Mouse (Mus musculus) gastrocnemius, adult 8-10 months (tissue): ENCODE measurements around the gene Rin2. TPM values are rescaled to one million over a fixed set of nuclear protein-coding genes. Genes with fewer than 3 reads are reported as not detected.
"Not testable (repeated sequence)": the region's sequence is repeated elsewhere in the genome, so short reads cannot be mapped to it uniquely, and the experiment has no call there.

Experiments
- DNase-seq, 2 experiments: peaks; one replicate each; pipeline ENCODE4 v3.0.0; 2022; ENCODE audit warnings: low spot score in 2 of 2
- total RNA-seq, 4 experiments: library from RNA; stranded (reverse); gene quantifications; 2 replicates each; pipeline ENCODE4 v1.2.4; 2022

Gene Rin2
- total RNA-seq, 4 experiments from 2014 or later: 5.3 to 12.9 (median 10.1) TPM

DNA sequence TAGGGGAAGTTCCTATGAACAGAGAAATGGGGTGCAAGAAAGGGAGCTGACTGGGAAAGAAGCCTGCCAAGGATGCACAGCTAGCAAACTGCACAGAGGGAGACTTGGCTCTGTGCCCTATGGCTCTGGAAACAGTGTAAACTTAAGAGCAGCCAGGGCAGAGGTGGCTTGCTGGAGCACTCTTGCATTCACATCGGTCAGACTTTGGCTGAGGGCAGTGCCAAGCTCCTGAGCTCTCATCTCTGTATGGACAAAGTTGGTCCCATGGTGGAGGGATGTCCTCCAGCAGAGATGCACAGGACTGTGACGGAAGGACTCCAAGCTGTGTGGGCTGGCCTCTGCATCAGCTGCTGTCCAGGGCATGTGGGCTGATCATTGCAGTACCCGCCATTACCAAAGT lies 8.5 kb downstream of the Rin2 start:
- no peak for DNase-seq

DNA sequence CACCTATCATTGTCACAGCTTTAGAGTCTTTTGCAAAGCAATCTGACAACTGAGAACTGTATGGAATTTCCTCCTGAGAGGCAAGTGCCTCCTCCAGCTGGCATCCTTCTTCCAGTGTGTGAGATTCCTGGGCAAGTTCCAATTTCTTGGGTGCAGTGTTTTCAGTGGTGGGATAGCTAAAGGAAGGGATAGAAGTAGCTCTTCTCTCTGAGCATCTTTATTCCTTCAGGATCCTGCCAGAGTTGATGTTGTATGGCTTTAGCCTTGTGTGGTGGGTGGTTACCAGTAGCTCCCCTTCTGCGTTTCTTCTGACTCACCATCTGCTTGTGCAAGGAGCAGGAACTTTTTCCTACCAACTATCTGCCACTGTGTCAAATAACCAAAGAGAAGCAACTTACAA lies 9.1 kb downstream of the Rin2 start:
- no peak for DNase-seq

DNA sequence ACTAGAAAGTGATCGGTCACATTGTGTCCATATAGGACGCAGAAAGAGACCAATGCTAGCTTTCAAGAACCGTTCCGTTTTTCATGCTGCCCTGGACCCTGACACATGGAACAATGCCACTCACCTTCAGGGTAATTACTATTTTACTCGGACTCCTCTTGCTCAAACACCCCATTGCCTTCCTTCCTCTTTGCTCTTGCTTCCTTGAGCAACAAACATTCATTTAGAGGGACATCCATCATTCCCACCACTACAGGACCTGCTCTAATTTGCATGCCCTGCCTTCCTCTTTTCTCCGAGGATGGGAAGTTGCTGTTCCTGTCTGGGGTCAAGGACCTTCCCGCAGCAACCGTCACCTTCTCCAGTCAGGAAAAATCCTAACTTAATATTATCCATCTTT lies 9.9 kb downstream of the Rin2 start:
- no peak for DNase-seq

DNA sequence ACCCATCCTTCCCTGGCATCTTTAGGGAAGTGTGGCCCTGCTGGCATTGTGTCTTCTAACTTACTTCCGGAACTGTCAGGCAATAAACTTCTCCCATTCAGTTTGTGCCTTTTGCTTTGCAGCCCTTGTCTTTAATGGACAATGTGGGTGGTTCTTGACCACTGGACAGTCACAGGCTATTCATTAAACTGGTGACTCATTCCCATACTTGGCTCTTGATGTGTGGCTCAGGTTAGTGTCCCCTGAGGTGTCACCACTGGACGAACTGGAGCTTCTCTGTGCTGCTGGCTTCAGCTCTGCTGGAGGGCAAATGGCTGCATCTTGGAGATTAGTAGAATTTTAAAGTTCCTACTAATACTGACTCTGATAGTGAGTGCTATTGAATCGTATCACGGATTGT lies 11.0 kb downstream of the Rin2 start:
- DNase-seq: no peak

DNA sequence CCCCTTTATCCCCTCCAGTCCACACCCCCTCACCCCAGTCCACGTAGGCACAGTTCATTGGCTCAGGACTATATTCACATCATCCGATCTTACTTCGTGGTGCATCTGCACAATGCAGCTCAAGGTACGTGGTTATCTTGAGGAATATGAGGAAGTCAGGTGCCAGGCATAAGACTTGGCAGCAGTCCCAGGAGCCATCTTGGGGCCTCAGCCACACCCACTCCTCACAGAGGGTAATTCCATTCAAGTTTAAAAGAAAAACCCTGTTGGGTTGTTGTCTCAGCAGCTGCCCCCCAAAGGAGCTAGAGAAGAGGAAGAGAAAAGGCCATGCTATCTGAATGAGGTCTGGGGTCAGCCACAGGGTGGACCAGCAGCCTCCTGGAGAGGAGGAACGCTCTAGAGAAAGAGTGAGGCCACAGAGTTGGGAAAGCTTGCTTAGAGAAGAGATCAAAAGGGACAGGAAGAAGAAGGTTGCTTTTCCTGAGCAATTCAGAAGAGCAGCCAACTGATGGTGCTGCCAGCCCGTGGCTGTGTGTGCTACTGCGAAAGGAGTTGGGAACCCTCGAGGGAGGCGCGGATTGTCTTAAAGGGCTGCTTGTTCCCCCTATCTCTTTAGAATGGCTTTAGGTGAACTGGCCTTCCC lies 16.5 kb downstream of the Rin2 start:
- no peak for DNase-seq

DNA sequence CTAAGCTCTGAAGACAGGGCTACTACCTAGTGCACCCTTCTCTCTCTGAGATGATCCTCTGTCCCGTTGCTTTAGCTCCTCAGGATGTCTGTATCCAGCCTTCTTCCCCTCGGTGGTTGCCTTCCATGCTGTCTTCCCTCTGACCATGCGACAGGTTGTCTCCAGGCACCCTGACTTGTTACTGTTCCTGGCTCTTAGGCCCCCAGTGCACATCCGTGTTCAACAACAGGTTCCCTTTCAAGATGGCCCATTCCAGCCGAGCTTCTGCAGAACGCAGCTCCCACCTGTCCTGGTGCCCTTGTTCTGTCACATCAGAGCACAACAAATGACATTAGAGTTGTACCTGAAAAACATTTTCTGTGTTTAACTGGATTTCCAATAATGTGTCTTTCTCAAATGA lies 22.1 kb downstream of the Rin2 start:
- DNase-seq: no peak

DNA sequence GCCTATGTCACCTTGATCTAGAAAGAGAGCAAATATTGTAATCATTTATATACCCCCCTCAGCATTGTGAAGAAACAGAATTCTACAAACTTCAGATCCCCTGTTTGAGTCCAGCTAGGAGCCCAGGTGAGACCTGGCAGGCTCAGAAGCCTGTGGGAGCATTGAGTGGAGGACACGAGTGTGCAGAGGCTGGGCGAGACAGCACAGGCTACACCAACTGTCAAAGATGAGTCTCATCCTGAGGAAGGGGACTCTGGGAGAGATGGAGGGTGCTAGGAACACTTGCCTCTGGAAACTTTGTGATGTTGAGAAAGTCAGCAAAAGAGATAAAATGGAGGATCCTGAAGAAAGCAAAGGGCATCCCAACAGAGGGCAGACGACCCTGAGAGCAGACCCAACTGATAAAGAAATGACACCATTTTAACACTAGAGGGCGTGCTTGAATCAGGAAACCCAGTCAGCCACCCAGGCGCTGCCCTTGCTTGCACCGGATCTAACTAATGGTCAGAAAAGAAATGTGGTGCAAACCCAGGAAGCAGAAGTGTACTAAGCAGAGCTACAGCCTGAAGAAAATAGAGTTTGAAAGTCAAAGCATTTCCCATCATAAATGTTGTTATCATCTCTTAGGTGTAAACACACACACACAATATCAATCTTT lies 24.5 kb downstream of the Rin2 start:
- peak; percentile 21 to 24 for DNase-seq

DNA sequence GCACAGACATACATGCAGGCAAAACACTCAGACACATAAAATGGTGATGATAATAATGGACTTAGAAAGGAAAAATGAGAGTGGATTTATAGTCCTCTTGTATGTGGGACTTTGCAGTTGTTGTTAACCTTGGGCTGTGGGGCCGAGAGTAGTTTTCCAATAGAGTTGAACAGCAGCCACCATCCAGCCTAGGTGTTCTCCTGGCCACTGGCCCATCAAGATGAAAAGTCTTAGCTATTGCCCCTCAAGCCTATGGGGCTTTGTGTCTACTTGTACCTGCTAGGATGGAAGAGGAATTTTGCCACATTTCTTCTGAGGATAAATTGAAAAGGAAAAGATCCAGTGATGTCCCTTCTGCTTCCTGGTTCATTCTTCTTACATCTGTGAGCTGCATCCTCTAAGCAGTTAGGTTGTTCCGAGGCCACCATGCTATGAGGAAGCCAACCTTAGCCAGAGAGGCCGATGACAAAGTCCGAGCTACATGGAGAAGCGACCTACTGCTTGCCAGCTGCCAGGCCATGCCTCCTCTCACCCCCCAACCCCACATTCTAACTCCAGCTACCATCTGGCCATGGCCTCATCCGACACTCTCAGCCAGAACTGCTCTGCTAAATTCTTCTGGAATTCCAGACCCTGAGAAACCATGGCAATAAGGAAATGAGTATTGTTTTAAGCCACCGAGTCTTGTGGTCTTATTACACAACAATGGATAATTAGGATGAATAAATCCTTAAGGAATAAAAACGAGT lies 25.4 kb downstream of the Rin2 start:
- DNase-seq: no peak

DNA sequence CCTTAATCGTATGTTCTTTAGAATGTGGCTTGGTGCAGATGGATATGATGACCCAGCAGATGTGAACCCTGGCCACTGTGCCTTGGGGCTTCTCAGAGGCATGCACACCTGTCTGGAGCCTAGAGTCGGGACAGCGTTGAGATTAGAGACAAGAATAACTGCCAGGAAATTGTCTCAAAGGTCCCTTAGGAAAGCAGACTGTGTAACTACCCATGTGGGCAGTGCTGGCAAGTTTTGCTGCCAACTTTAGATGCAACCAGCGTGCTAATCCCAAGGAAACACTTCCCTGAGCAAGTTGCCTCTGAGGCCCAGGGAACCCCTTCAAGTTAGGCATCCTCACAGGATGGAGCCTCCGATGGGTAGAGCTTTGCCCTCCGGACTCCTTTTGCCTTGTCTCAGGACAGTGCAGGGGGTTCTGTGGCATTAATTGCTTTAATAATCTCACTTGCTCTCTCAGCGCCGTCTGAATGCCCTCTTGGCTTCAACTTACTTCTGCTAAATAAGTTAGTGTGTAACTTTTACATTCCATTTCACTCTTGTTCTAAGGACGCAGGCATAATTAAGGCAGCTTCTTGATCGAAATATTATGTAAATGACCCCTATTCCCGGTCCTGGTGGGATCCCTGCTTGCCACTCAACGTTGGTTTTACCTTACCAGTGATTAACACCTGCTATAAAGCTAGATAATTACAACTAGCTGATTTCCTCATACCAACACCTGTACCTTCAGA lies 26.8 kb downstream of the Rin2 start:
- DNase-seq: no peak

DNA sequence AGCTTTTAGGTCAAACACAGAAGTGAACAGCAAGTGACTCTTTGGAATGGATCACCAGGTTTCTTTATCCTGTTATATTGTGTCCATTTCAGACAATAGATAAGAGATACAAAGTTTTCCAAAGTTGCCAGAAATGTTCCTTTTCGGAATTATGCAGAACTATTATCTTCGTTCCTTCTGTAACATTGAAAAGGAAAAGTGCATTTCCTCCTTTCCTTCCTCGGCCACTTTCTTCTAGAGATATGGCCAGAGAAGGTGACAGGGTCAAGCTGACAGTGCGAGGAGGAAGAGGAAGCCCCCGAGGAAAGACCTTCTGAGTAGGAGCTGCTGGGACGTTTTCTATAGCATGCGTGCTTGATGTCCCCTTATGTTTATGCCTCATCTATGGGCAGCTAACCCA lies 29.7 kb downstream of the Rin2 start:
- no peak for DNase-seq

DNA sequence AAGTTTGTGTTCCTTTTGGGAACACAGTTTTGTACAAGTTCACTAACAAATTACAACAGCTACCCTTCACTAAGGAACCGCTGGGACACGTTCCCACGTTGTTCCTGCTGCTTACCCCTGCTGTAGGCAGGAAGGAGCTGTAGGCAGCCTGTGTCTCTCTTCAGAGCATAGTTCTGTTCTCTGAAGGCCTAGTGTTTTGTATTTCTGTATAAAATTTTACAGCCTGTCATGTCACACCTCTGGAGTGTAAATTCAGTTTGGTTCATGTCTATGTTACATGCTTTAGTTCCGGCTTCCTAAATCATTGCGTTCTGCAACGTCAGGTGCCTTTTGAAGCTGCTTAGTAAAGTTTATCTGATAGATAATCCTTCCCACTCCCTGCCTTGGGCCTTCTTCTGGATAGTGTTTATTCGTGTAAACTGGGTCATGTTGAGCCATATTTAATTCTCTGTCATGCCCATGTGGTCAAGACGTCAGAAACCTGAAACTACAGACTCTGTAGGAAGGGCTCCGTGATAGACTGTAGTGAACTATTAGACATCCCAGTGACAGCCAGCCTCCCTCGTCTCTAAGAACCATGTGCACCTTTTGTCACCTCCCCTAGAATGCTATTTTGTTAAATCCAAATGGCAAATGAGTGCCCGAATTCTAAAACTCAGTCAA lies 34.8 kb downstream of the Rin2 start:
- no peak for DNase-seq

DNA sequence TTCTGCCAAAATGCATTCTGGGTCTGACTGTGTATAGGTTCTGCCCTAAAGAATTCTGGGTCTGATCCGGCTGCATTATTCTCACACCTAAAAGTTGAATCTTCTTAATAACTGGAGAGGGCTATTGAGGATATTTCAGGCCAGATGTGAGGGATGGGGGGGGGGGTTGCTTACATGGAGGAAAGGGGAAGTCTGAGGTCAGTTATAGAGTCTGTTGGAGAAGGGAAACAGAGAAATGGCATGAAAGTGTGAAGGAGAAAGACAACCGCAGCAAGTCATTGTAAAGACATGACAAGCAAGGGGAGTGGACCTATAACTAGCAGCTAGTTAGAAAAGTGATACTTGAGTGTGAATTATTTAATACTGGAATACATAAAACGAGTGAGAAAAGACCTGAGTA lies 36.5 kb downstream of the Rin2 start:
- no peak for DNase-seq

DNA sequence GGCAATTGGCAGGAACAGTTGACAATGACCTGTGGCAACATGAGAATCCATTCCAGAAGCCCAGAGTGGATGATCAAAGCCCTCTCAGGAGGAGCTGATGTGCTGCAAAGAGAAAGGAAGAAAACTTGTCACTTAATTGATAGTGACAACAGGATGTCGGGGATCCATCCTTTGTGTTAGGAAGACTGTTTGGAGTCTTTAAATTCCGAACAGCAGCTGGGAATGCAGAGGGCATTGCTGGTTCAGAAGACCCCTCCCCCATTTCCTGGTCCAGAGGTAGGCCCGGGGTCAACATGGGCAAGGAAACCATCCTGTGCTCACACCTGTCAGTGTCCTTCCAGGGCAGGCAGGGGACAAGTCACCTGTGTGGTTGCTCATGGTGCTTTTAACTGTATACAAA lies 37.0 kb downstream of the Rin2 start:
- no peak for DNase-seq

DNA sequence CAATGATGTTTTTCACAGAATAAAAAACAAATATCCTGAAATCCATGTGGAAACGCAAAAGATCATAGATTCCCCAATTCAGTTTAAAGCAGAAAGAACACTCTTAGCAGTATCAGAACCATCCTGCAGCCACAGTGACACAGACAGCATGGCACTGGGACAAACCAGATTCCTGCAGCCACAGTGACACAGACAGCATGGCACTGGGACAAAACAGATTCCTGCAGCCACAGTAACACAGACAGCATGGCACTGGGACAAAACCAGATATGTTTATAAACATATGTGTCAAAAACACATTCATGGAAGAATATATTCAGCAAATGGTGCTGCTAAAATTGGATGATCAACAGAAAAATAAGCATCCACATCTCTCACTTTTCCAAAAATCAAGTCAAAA lies 42.5 kb downstream of the Rin2 start:
- no peak for DNase-seq

DNA sequence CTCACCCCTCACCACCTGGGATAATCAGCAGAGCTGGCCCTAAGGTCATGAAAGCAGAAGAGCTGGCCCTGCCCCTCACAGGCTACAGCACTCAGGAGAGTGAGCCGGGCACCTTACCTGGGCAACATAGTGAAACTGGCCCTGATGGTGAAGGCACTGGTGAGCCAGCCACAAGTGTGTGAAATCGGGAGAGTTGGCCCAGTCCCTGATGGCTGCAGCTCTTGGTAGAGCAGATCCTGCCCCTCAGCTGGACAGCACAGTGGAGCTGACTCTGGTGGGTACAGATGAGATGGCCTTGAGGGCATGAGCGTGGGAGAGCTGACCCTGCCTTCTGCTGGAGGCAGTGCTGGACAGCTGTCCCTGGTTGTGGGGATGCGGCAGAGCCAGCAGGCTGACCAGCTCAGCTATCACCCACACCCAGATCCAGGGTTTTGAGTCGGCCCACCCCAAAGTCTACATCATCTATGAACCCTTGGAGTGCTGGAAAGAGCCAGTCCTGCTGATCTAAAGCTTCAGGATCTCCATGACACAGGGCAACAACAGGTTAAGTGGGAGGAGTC lies 43.7 kb downstream of the Rin2 start:
- no peak for DNase-seq

DNA sequence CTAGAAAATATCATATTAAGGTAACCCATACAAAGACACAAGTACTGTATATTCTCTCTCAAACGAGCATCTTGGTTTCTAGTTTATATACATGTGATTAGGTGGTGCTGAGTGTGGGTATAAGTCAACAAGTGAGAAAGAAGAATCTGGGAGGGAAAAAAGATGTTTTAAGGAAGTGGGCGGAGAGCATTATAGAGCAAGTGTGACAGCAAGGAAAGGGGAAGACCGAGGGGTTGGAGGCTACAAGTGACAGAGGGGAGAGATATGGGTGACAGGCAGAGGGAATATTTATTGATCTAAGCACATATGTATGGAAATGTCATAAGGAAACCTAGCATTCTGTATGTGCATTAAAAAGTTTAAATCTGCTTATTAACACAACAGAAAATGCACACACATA lies 45.1 kb downstream of the Rin2 start:
- DNase-seq: no peak

DNA sequence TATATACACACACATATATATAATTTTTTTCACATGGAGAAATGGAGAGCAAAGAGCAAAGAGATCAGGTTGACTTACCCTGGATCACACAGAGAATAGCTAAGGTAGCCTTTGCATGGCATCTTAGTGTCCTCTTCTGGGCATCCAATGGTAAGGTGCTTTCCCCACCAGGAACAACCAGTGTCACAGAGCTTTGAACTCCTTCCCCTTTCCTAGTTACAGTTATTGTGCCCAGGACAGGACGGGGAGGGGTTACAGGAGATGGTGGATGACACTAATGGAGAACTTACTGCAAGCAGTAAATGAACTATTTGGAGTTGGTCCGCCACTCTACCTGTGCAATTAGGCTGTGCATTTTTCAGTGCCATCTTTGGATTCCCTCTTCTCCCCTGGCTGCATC lies 45.7 kb downstream of the Rin2 start:
- DNase-seq: no peak

DNA sequence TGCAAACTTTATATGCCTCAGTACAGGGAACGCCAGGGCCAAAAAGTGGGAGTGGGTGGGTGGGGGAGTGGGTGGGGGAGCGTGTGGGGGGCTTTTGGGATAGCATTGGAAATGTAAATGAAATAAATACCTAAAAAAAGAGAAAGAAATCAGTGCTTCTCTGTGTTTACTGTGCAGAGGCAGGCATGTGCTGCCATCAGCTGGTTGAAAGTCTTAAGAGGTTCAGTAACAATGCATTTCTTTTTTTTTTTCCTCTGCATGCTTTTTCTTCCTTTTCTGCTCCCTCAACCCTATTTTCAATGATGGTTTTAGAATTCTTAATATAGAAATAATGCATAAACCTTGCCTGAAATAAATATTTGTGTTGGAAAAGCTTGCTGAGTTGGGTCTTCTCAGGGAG lies 47.3 kb downstream of the Rin2 start:
- DNase-seq: not testable (repeated sequence)

DNA sequence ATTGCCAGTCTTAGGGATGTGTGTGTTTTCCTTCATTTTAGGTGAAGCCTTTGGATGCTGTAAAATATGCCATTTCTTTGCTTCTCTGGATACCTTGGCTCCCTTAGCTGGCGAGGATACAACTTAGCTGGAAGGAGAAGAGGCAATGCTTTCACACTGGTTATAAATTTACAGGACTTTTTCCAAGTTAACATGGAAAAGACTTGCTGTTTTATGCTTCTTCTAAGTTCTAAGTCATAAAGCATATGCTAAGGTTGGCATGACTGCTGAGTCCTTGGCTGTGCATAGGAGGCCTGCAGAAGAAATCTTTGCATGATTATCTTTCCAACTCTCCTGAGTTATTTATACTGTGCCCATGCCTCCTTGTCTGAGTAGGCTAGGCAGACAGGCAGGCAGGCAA lies 49.3 kb downstream of the Rin2 start:
- no peak for DNase-seq

DNA sequence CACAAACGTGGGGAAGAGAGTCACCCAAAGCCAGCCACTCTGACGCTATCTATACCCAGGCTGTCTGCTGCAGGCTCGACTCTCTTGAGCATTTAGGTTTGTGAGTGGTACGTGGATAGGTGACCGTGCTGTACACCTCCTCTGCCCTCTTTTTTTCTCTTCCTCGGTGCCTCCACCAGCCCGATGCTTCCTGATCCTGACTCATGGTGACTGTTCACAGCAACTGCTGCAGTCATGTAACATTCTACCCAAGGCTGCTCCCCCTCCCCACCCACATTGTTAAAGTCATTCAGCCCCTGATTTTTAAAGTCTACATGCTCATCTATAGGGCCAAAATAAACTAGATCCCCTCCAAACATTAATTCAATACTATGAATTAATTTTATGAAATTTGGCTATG lies 54.4 kb downstream of the Rin2 start:
- no peak for DNase-seq

DNA sequence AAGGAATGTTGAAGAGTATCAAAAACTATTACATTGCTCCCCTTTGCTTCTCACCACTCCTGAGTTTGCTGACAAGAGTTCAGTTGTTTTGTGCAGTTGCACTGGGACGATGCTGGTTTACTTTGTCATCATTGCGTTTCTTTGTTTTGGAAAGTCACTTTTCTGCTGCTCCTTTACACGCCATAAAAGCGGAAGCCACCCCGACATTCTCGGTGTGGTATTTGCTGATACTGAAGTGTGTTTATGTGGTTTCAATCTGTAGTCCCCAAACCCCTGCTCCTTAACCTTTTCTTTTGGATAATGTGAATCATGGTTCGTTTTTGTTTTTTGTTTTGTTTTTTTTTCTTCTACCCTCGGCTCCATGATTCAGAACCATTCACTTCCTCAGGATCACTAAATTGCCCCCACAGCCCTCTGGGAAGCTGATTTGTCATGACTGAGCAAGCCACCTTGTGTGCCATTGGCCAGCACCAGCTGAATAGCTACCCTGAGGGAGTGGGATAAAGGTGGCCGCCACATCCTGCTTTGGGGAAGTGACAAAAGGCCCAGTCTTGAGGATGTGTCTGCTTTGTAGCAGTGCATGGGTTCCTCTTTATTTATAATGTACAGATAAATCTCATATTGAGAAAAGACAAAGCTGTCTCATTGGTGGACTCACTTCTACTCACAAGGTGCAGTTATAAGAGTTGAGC lies 55.3 kb downstream of the Rin2 start:
- no peak for DNase-seq
